Mouse (Mus musculus) frontal cortex, postnatal 14 days (tissue): ENCODE data around the gene Sdk2.

Experiments
- DNase-seq, 2 experiments: peaks; one replicate each; pipeline ENCODE4 v3.0.0; 2022; ENCODE audit warnings: low spot score in 2 of 2

The Sdk2 gene

DNA sequence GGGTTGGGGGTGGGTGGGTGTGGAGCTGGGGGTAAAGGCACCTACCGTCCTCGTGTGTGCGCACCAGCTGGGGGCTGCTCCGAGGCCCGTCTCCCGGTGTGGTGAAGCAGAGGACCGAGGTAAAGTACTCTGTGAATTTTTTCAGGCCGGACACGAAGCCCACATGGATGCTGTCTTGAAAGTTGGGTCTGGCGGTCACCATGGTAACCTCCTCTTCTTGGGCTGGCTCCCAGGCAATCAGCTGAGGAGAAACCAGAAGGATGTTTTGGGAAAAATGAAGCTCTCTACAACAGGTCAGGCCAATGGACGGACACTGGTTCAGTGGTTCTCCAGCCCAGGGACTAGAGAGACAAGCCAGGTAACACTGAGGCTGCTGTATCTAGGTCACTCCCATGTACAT lies 224.0 kb downstream of the Sdk2 start:
- peak in 1 of 2 experiments; percentile 14 for DNase-seq

DNA sequence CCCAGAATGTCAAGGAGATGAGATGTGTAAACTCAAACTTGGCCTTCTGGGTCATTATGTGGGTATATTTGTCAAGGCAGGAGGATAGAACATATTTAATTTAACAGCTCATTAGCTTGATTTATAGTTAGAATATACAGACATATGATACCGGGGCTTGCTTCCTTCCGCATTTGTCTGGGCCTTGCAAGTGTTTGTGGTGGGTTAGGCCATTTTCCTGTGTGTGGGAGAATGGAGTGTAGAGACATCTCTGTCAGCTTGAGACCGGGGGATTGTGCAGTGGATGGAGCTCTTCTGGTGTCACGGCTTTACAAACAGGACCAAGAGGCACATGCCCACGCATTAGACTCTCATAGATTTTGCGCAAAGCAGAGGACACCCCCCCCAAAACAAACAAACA lies 235.2 kb downstream of the Sdk2 start:
- DNase-seq, result no peak

DNA sequence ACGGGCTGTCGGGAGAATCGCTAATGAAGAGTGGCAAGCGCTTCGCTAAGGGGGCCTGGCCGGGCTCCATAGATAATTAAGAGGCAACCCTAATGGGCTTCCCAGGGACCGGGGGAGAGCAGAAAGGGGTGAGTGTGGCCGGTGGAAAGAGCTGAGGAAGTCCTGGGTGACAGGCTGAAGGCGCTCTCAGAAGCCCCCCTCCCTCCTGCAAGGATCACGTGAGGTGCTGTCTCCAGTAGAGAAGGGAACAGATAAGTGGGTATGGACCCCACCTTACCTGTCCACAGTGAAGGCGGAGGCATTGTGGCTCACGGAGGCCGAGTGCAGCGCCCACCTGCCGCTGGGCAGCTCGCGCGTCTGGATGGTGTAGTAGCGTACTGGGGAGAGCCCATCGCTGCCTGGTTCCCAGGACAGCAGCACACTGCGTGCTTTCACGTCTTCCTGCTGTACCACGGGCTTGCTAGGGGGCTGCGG lies 238.7 kb downstream of the Sdk2 start:
- no peak for DNase-seq

DNA sequence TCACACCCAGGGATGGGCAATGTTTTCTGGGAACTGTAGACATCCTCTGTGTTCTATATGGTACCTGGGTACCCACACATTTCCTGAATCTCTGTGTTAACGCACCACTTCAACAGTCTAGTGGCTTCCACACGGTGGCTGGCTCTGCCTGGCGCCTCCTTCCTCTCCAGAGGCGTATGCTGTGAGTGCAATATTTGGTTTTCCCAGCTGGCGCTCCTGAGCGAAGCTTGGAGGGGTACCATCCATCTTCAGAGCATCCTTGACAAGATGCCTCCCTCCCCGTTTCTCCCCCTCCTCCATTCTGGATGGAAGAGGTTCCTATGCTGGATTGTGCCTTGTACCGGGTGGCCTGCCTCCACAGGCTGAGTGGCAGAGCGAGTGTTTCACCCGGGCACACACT lies 246.8 kb downstream of the Sdk2 start:
- DNase-seq, result no peak

GRCm38 (mm10) chr11:113819001-113819400 lies 247.8 kb downstream of the Sdk2 start:
- DNase-seq, result no peak

DNA sequence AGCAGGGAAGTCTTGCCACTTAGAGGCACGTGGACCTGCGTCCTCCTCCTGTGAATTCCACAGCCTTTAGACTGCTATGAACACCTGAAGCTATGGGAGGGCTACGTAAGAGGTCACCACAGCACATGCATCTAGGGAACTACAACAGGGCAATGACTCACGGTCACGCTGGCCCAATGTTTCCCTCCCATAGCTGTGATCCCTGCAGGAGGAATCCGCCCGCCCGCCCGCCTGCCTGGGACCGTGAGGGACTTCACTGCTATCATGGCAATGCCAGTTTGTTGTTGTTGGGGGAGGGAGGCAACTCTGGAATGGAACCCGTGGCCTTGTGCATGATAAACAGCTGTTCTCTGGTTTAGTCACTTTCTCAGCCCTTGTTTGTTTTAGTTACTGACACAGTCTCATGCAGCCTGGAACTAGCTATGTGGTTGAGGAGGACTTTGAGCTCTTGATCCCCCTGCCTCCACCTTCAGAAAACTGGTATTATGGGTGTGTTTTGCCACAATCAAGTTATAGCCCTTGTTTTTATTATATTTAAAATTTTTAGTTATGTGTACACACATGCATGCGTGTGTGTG lies 249.8 kb downstream of the Sdk2 start:
- DNase-seq, result no peak

DNA sequence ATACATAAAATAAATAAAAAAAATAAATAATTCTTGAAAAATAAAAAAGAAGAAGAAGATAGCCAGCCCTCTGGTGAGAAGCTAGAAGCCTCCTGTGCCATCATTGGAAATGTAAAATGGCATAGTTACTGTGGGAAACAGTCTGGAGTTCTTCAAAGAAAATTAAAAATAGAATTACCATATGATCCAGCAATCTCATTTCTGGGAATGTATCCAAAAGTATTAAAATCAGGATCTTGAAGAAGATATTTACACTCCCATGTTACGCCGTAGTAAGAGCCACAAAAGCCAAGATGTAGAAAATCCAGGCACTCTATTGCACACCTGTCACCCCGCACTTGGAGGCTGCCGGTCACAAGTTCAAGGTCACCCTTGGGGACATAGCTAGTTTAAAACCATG lies 250.4 kb downstream of the Sdk2 start:
- no peak for DNase-seq

- no peak for DNase-seq
These were observed 255.1 kb downstream of the Sdk2 start for GRCm38 (mm10) chr11:113811546-113812339.

- peak; percentile 75 to 85 for DNase-seq
These were observed 256.0 kb downstream of the Sdk2 start for GRCm38 (mm10) chr11:113810638-113811545.

GRCm38 (mm10) chr11:113807086-113807485 lies 259.8 kb downstream of the Sdk2 start:
- peak in 1 of 2 experiments; percentile 29 for DNase-seq

DNA sequence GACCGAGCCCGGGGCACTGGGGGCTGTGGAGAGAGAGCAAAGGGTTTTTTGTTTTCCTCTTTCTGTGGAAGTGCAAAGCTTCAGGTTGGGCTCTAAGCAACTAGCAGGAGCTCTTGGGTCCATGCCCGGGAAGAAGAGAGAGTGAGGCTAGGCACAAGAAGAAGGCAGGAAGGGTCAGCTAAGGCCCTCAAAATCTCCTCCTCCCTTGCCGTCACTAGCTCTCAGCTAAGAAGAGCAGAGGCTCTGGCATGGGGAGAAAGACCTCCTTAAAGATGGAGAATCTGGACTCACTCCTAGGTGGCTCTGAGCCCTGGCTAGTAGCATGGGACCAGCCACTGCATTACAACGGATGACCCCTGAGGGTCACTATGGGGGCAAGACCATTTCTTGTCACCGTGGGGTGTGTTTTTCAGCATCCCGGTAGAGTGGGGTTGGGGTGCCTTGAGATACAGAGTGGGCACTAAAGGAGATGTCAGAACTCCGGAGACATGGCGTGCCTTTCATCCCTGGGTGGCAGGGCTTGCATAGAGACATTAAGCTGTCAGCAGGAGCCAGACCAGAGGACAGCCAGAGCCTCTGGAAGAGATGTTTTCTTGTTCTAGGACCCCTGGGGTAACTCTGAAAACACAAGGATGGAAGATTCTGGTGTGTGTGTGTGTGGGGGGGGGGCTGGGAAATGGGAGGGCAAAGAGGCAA lies 260.3 kb downstream of the Sdk2 start:
- peak in 1 of 2 experiments; percentile 64 for DNase-seq

- no peak for DNase-seq
These were observed 260.9 kb downstream of the Sdk2 start for GRCm38 (mm10) chr11:113805974-113806373.

DNA sequence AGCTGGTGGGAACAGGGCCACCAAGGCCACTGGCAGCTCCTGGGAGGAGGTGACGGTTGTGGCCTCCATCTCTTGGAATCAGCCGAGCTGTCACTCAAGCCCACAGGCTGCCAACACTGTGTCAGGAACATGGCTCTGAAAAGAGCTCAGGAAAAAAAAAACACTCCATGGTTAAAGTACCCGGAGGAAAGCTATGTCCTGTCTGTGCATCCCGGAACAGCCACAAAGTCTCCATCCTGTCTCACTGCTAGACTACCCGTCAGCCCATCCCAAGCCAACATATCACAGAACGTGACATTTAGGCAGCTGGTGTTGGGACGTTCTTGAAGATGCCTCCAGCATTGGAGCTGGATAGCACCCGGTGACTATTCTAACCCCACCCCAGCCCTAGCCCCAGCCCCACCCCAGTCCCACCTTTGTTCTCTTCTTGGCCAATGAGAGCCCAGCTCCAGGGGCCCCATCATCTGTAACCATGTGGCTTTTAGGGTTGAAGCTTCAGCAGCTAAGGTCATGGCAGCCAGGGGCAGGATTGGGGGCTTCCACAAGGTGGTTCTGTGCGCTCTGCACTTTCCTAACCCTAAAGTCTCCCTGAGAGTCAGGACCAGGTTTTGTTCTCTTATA lies 263.4 kb downstream of the Sdk2 start:
- DNase-seq, result no peak

GRCm38 (mm10) chr11:113802456-113802855 lies 264.4 kb downstream of the Sdk2 start:
- no peak for DNase-seq

DNA sequence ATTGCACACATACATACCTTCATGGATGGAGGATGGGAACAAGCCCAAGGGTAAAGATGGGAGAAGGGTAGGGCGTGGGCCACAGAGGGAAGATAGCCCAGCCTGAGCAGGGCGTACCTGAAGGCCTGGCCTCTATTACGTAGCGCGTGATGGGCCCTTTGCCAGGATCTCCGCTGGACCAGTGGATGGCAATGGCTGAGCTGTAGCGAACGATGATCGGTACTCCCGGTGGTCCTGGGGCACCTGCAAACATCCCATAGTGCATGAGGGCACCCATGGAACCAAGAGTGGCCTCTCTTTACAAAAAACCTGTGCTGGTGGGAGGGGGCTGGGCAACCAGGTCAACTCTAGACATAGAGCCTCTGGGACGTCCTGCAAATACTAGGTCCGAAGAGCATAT lies 266.8 kb downstream of the Sdk2 start:
- no peak for DNase-seq

- DNase-seq, result no peak
These were observed 267.8 kb downstream of the Sdk2 start for GRCm38 (mm10) chr11:113799041-113799447.

DNA sequence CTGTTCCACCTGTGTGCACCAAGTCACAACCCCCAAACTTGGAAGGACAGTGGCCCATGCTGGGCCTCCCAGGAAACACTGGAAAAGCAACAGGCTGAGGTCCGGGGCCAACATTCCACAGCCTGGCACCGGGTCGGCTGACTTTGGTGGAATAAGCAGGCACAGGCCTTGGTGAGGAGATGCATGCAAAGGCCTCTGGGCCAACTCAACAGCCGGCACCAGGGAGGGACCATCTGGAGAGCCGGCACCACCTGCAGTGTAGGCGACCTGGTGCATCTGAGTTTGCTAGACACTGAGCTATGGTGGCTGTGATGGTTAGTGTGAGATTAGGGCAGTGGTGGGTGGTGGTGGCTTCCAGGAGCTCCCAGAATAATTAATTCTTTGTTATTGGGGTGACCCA lies 268.8 kb downstream of the Sdk2 start:
- DNase-seq, result no peak

DNA sequence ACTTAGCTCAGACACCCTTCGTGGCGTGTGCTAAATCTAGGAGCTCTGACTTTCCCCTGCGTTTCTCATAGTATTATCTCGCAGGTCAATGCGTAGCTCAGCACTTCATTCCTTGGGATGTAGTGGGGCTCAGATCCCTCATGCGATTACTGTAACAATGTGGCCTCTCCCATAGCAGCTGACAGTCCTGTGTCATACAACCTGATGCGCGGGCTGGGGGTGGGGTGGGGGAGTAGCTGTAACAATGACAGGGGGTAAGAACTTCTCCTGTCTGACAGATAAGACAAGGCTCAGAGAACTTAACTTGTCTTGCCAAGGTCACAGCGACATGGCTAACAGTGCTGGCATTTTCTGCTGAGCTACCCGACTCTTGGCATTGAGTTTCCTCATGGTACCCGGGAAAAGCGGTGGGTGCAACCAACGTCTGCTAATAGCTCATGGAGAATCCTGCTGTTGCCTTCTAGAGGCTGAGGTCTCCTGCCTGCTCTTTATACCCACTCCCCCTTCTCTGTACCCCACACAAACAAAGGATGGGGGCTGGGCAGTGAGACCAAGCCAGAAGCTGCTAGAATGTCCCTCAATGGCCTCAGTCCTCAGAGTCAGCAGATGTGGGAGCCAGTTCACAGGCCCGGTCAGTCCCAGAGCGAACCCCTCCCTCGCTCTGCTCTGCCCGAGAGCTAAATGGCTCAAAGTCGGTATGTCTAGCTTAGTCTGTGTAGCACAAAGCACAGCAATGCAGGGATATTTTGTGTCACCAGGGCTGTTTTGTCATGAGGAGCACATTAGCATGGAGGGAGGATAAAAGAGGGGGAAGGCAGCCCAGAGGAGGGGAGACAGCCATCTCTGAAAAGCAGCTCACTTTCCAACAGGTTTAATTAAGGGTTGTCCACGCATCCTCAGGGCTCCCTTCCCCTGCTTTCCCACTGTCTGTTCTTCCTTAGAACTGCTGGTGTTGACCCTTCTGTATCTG lies 269.5 kb downstream of the Sdk2 start:
- no peak for DNase-seq

DNA sequence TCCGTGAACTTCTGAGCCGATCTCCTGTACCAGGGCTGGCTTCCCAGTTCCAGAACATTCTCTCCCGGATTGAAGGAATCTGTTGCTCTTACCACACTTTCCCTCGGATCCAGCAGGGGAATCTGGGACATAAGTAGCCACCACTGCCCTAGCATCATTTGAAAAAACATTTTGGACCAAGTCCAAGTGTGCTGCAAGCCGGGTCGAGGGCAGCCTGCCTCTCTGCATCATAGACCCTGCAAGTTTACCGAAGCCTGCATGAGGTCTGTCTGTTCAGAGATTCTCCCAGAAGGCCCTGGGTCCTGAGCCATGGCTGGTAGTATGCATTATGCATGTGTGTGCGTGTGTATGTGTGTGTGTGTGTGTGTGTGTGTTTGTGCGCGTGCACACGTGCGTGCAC lies 271.0 kb downstream of the Sdk2 start:
- no peak for DNase-seq
